8 mouse cellular contexts compared by ENCODE assay signal in the genomic region with DNA sequence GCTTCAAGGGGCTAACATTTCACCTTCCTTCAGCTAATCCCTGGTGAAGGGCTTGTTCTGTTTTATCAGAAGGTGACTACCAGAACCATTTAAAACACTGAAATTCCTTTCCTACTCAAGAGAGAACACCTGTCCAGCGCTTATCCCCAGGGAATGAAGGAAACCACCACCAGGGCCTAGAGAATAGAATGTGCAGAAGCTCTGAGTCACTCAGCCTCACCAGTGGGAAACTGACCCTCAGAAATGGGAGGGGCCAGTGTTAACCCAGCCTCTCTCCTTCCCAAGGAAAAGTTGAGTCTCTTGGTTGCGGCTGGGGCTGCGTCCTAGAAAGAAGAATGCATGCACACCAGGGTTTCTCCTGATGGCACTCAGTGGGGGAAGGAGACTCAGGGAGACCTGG. TPM values are rescaled to one million over a fixed set of nuclear protein-coding genes. Genes with fewer than 3 reads are reported as not detected.
DNase-seq lines count a peak whose midpoint lies in the region; ATAC-seq and TF ChIP-seq lines count a peak whose summit lies in the region.

No protein-coding gene starts in this region.

- H3K27ac ChIP-seq in lung, embryonic 14.5 days (ENCODE audit: low read depth), result peak overlapping the region; percentile 63; the same call in 1 of the 2 replicates
- H3K27ac ChIP-seq in embryonic facial prominence, embryonic 10.5 days (replicated peaks), result 0 out of 2 replicates have a peak overlapping the region, but pooled peaks have one; percentile 51
- H3K27ac ChIP-seq in hindbrain, embryonic 14.5 days, result peak overlapping the region; percentile 21; the same call in 1 of the 2 replicates
- H3K27ac ChIP-seq in neural tube, embryonic 13.5 days (replicated peaks), result peak overlapping the region; percentile 97

- H3K4me1 ChIP-seq in lung, embryonic 14.5 days (ENCODE audit: insufficient read depth), result peaks cover 25% of the 10 kb centered on the region
- H3K4me1 ChIP-seq in embryonic facial prominence, embryonic 10.5 days, result peaks cover 51% of the 10 kb centered on the region
- H3K4me1 ChIP-seq in hindbrain, embryonic 14.5 days (replicated peaks; ENCODE audit: control insufficient read depth, insufficient read depth, low read length), result peaks cover 42% of the 10 kb centered on the region
- H3K4me1 ChIP-seq in neural tube, embryonic 13.5 days (replicated peaks), result peaks cover 49% of the 10 kb centered on the region

- H3K4me2 ChIP-seq in lung, embryonic 14.5 days, result peak overlapping the region; percentile 96
- peak overlapping the region; percentile 96 for H3K4me2 ChIP-seq in hindbrain, embryonic 14.5 days (replicated peaks)
- peak overlapping the region; percentile 86 for H3K4me2 ChIP-seq in neural tube, embryonic 13.5 days

- no peaks in the 10 kb centered on the region for H3K27me3 ChIP-seq in lung, embryonic 14.5 days (ENCODE audit: insufficient read depth, low read length)
- peaks cover 7% of the 10 kb centered on the region for H3K27me3 ChIP-seq in embryonic facial prominence, embryonic 10.5 days (replicated peaks; ENCODE audit: low read depth, poor library complexity, severe bottlenecking)
- no peaks in the 10 kb centered on the region for H3K27me3 ChIP-seq in hindbrain, embryonic 14.5 days (ENCODE audit: control insufficient read depth, insufficient read depth, low read length)
- H3K27me3 ChIP-seq in neural tube, embryonic 13.5 days, result no peaks in the 10 kb centered on the region

- no peak for DNase-seq in lung, embryonic 14.5 days
- no peak for DNase-seq in lung, postnatal 25 days (ENCODE audit: low spot score)
- no peak for DNase-seq in embryonic facial prominence, embryonic 10.5 days (ENCODE audit: low spot score)
- no peak for DNase-seq in hindbrain, embryonic 14.5 days (ENCODE audit: low spot score)
- DNase-seq in thymus, postnatal 10 days (ENCODE audit: low spot score in 2 of 2), result no peak
- no peak for DNase-seq in cerebellum, adult 11 months
- DNase-seq in gastrocnemius, adult 18-20 months (ENCODE audit: low spot score), result no peak

- H3K9ac ChIP-seq in lung, embryonic 14.5 days, result no peak overlapping the region
- peak overlapping the region; percentile 42 for H3K9ac ChIP-seq in hindbrain, embryonic 14.5 days
- peak overlapping the region; percentile 99 for H3K9ac ChIP-seq in neural tube, embryonic 13.5 days

- 59% methylated on average over 3 of the region's 3 CpGs for WGBS in lung, embryonic 14.5 days
- WGBS in embryonic facial prominence, embryonic 10.5 days, result 68% methylated on average over 3 of the region's 3 CpGs
- 55% methylated on average over 3 of the region's 3 CpGs for WGBS in hindbrain, embryonic 14.5 days
- 52% methylated on average over 3 of the region's 3 CpGs for WGBS in neural tube, embryonic 13.5 days

- no peak overlapping the region for H3K4me3 ChIP-seq in lung, embryonic 14.5 days (ENCODE audit: low read depth, low read length)
- peak overlapping the region; percentile 23 for H3K4me3 ChIP-seq in embryonic facial prominence, embryonic 10.5 days
- H3K4me3 ChIP-seq in hindbrain, embryonic 14.5 days (replicated peaks; ENCODE audit: low read length), result no peak overlapping the region; the same call in 1 of the 2 replicates
- peak overlapping the region; percentile 13 for H3K4me3 ChIP-seq in neural tube, embryonic 13.5 days

- peaks cover 2% of the 10 kb centered on the region; the same call in 1 of the 2 replicates for H3K36me3 ChIP-seq in lung, embryonic 14.5 days (ENCODE audit: insufficient read depth)
- peaks cover 50% of the 10 kb centered on the region for H3K36me3 ChIP-seq in embryonic facial prominence, embryonic 10.5 days (replicated peaks)
- peaks cover 11% of the 10 kb centered on the region for H3K36me3 ChIP-seq in hindbrain, embryonic 14.5 days (replicated peaks; ENCODE audit: control insufficient read depth, insufficient read depth)
- peaks cover 16% of the 10 kb centered on the region for H3K36me3 ChIP-seq in neural tube, embryonic 13.5 days

- TF ChIP-seq CTCF in lung, embryonic 14.5 days (IDR thresholded peaks at IDR 0.05; ENCODE audit: low read depth), result no peak

- ATAC-seq in lung, embryonic 14.5 days (ENCODE audit: insufficient read depth), result no peak
- no peak for ATAC-seq in hindbrain, embryonic 14.5 days (ENCODE audit: low FRiP score)
- ATAC-seq in neural tube, embryonic 13.5 days (ENCODE audit: low read depth), result no peak

- no peaks in the 10 kb centered on the region for H3K9me3 ChIP-seq in lung, embryonic 14.5 days (ENCODE audit: low read depth, low read length)
- no peaks in the 10 kb centered on the region for H3K9me3 ChIP-seq in embryonic facial prominence, embryonic 10.5 days
- H3K9me3 ChIP-seq in hindbrain, embryonic 14.5 days (ENCODE audit: control insufficient read depth, low read length), result no peaks in the 10 kb centered on the region
- no peaks in the 10 kb centered on the region for H3K9me3 ChIP-seq in neural tube, embryonic 13.5 days

RNA-seq across cellular contexts. Expression of a gene that starts 3.1 kb away (rescaled TPM):
- polyA plus RNA-seq in lung, embryonic 14.5 days (2014; fragmentation: Nextera tagmentation; extraction: Ambion mirVana), result 41.7 and 46.5 TPM in 2 replicates
- 30.8 and 36.6 TPM in 2 replicates for polyA plus RNA-seq in embryonic facial prominence, embryonic 10.5 days (2016; fragmentation: Nextera tagmentation; extraction: Ambion mirVana)
- polyA plus RNA-seq in hindbrain, embryonic 14.5 days (2014; fragmentation: Nextera tagmentation; extraction: Ambion mirVana), result 66.3 and 73.1 TPM in 2 replicates
- polyA plus RNA-seq in neural tube, embryonic 13.5 days (2015; fragmentation: Nextera tagmentation; extraction: Ambion mirVana), result 64.6 and 80.9 TPM in 2 replicates
- 10 to 100 TPM; 74.3 to 84.7 TPM for total RNA-seq in gastrocnemius, adult 18-20 months (2021)

RNA-seq across cellular contexts. Expression of a gene that starts 7.4 kb away (rescaled TPM):
- polyA plus RNA-seq in lung, embryonic 14.5 days (2014; fragmentation: Nextera tagmentation; extraction: Ambion mirVana), result 14.2 and 15.7 TPM in 2 replicates
- polyA plus RNA-seq in embryonic facial prominence, embryonic 10.5 days (2016; fragmentation: Nextera tagmentation; extraction: Ambion mirVana), result 24.7 and 25.0 TPM in 2 replicates
- 54.4 and 62.4 TPM in 2 replicates for polyA plus RNA-seq in hindbrain, embryonic 14.5 days (2014; fragmentation: Nextera tagmentation; extraction: Ambion mirVana)
- polyA plus RNA-seq in neural tube, embryonic 13.5 days (2015; fragmentation: Nextera tagmentation; extraction: Ambion mirVana), result 51.2 TPM in 2 replicates
- 10 to 100 TPM; 17.7 to 23.3 TPM for total RNA-seq in gastrocnemius, adult 18-20 months (2021)

RNA-seq across cellular contexts. Expression of a gene that starts 10.0 kb away (rescaled TPM):
- polyA plus RNA-seq in lung, embryonic 14.5 days (2014; fragmentation: Nextera tagmentation; extraction: Ambion mirVana), result 91.5 and 93.1 TPM in 2 replicates
- 100 and 109 TPM in 2 replicates for polyA plus RNA-seq in embryonic facial prominence, embryonic 10.5 days (2016; fragmentation: Nextera tagmentation; extraction: Ambion mirVana)
- 92.8 and 92.9 TPM in 2 replicates for polyA plus RNA-seq in hindbrain, embryonic 14.5 days (2014; fragmentation: Nextera tagmentation; extraction: Ambion mirVana)
- 89.4 and 102 TPM in 2 replicates for polyA plus RNA-seq in neural tube, embryonic 13.5 days (2015; fragmentation: Nextera tagmentation; extraction: Ambion mirVana)
- total RNA-seq in gastrocnemius, adult 18-20 months (2021), result 100 to 1,000 TPM; 183 to 194 TPM

RNA-seq across cellular contexts. Expression of a gene that starts 31.4 kb away (rescaled TPM):
- 29.9 and 35.5 TPM in 2 replicates for polyA plus RNA-seq in lung, embryonic 14.5 days (2014; fragmentation: Nextera tagmentation; extraction: Ambion mirVana)
- 35.1 and 38.4 TPM in 2 replicates for polyA plus RNA-seq in embryonic facial prominence, embryonic 10.5 days (2016; fragmentation: Nextera tagmentation; extraction: Ambion mirVana)
- polyA plus RNA-seq in hindbrain, embryonic 14.5 days (2014; fragmentation: Nextera tagmentation; extraction: Ambion mirVana), result 21.1 and 23.6 TPM in 2 replicates
- 18.5 and 24.6 TPM in 2 replicates for polyA plus RNA-seq in neural tube, embryonic 13.5 days (2015; fragmentation: Nextera tagmentation; extraction: Ambion mirVana)
- total RNA-seq in gastrocnemius, adult 18-20 months (2021), result 10 to 100 TPM; 13.9 to 14.3 TPM

RNA-seq across cellular contexts. Expression of a gene that starts 31.7 kb away (rescaled TPM):
- 33.6 and 35.5 TPM in 2 replicates for polyA plus RNA-seq in lung, embryonic 14.5 days (2014; fragmentation: Nextera tagmentation; extraction: Ambion mirVana)
- polyA plus RNA-seq in embryonic facial prominence, embryonic 10.5 days (2016; fragmentation: Nextera tagmentation; extraction: Ambion mirVana), result 46.9 and 50.7 TPM in 2 replicates
- polyA plus RNA-seq in hindbrain, embryonic 14.5 days (2014; fragmentation: Nextera tagmentation; extraction: Ambion mirVana), result 115 and 123 TPM in 2 replicates
- 93.2 and 102 TPM in 2 replicates for polyA plus RNA-seq in neural tube, embryonic 13.5 days (2015; fragmentation: Nextera tagmentation; extraction: Ambion mirVana)
- 10 to 100 TPM; 10.5 to 11.2 TPM for total RNA-seq in gastrocnemius, adult 18-20 months (2021)

Comparison
In these comparisons a context has a peak if more than half of its experiments do, and no peak if none do; other contexts are left out.
1. H3K27ac ChIP-seq: peak in every context shown above with its lines; median percentile 97 in neural tube, embryonic 13.5 days; 63 in lung, embryonic 14.5 days; 51 in embryonic facial prominence, embryonic 10.5 days; 21 in hindbrain, embryonic 14.5 days.
2. H3K4me3 ChIP-seq: peak in embryonic facial prominence, embryonic 10.5 days (single experiment) and neural tube, embryonic 13.5 days (single experiment); none in lung, embryonic 14.5 days (single experiment) and hindbrain, embryonic 14.5 days (single experiment).
3. Peak in every context shown above with its lines, with median percentiles within 50 percentile points of each other: H3K4me2 ChIP-seq.